Mouse (Mus musculus) central nervous system, embryonic 11.5 days (tissue): ENCODE results near the gene Mybph. TPM values are rescaled to one million over a fixed set of nuclear protein-coding genes. Genes with fewer than 3 reads are reported as not detected.

Source experiments
- polyA plus RNA-seq: library from polyadenylated mRNA; depleted of rRNA; stranded (reverse); fragments of >200 nt; gene quantifications from 2 replicates; pipeline ENCODE4 v1.2.3, GENCODE M21; 2012; rRNA removed

Mybph gene
- 0.10 and 9.1 TPM in 2 replicates for polyA plus RNA-seq

GRCm38 (mm10) chr1:134193126-134193525 lies at the start of gene Mybph:
Gene Mybph, plus strand, starts transcription at chr1:134193448.

GRCm38 (mm10) chr1:134182025-134182424 lies 11.2 kb upstream of the Mybph start, which contains the start of gene Chil1:
Gene Chil1, plus strand, starts transcription at chr1:134182176.

GRCm38 (mm10) chr1:134235391-134235921 lies 42.2 kb downstream of the Mybph start, which contains the start of gene Adora1:
Gene Adora1, minus strand, starts transcription at chr1:134235431.

Other genes starting within 250 kb of the Mybph start
- 4.2 and 8.5 TPM in 2 replicates for gene Fmod, start 156.2 kb upstream of the Mybph start, polyA plus RNA-seq
- gene Btg2, start 114.3 kb upstream of the Mybph start, polyA plus RNA-seq, result 53.6 and 74.4 TPM in 2 replicates
- gene Chit1, start 82.2 kb upstream of the Mybph start, polyA plus RNA-seq, result 0.06 and 0.09 TPM in 2 replicates
- 1.2 and 1.3 TPM in 2 replicates for gene Chil1, start 11.3 kb upstream of the Mybph start, polyA plus RNA-seq
- gene Adora1, start 42.0 kb downstream of the Mybph start, polyA plus RNA-seq, result 0.53 and 1.7 TPM in 2 replicates
- 0.46 and 40.7 TPM in 2 replicates for gene Myog, start 96.5 kb downstream of the Mybph start, polyA plus RNA-seq
- gene Ppfia4, start 139.5 kb downstream of the Mybph start, polyA plus RNA-seq, result 6.8 and 11.6 TPM in 2 replicates
- gene Tmem183a, start 168.5 kb downstream of the Mybph start, polyA plus RNA-seq, result 96.1 and 114 TPM in 2 replicates
- not detected in 2 replicates for gene 4933406M09Rik, start 192.5 kb downstream of the Mybph start, polyA plus RNA-seq
- gene Cyb5r1, start 212.1 kb downstream of the Mybph start, polyA plus RNA-seq, result 22.7 and 30.1 TPM in 2 replicates
- gene Adipor1, start 221.9 kb downstream of the Mybph start, polyA plus RNA-seq, result 44.2 and 57.9 TPM in 2 replicates